Mouse (Mus musculus) C2C12 (cell line): ENCODE data around the gene Sec22c.

Experiments
- CEBPB ChIP-seq: IDR thresholded peaks from one replicate; pipeline ENCODE4 v1.6.1; 2011; ENCODE audit warnings: low read depth, mild to moderate bottlenecking, control low read depth, moderate library complexity
- CTCF ChIP-seq: IDR thresholded peaks from one replicate; pipeline ENCODE4 v1.5.1; 2011; ENCODE audit not compliant: control insufficient read depth, insufficient read depth, insufficient read length
- FOSL1 ChIP-seq: IDR thresholded peaks from one replicate; pipeline ENCODE4 v1.8.0; 2011; ENCODE audit warnings: mild to moderate bottlenecking, low read length; ENCODE audit not compliant: poor library complexity, insufficient read depth, severe bottlenecking
- MAX ChIP-seq: IDR thresholded peaks from one replicate; pipeline ENCODE4 v1.6.1; 2011; ENCODE audit warnings: mild to moderate bottlenecking, control low read depth
- MYOD1 ChIP-seq: IDR thresholded peaks from one replicate; pipeline ENCODE4 v1.6.1; 2011; ENCODE audit warnings: low read depth; ENCODE audit not compliant: control insufficient read depth, insufficient read length
- MYOG ChIP-seq: IDR thresholded peaks from one replicate; pipeline ENCODE4 v1.6.1; 2011; ENCODE audit not compliant: control insufficient read depth, insufficient read length; ENCODE audit errors: extremely low read depth
- USF1 ChIP-seq: IDR thresholded peaks from one replicate; pipeline ENCODE4 v1.6.1; 2011; ENCODE audit warnings: low read depth, mild to moderate bottlenecking, control low read depth, moderate library complexity

GRCm38 (mm10) chr9:121653668-121654067, 51.6 kb downstream of the Sec22c start:
- TF ChIP-seq USF1, result no peak
- no peak for TF ChIP-seq CTCF
- no peak for TF ChIP-seq MAX
- no peak for TF ChIP-seq MYOG
- no peak for TF ChIP-seq CEBPB
- TF ChIP-seq FOSL1, result no peak
- TF ChIP-seq MYOD1, result no peak
